Mouse (Mus musculus) spleen, adult 12 weeks (tissue): Measurements from ENCODE around the gene Wnt3a.

Experiments used
- DNase-seq: peaks from one replicate; pipeline ENCODE4 v3.0.0; 2022; ENCODE audit warnings: low spot score

Gene Wnt3a

DNA sequence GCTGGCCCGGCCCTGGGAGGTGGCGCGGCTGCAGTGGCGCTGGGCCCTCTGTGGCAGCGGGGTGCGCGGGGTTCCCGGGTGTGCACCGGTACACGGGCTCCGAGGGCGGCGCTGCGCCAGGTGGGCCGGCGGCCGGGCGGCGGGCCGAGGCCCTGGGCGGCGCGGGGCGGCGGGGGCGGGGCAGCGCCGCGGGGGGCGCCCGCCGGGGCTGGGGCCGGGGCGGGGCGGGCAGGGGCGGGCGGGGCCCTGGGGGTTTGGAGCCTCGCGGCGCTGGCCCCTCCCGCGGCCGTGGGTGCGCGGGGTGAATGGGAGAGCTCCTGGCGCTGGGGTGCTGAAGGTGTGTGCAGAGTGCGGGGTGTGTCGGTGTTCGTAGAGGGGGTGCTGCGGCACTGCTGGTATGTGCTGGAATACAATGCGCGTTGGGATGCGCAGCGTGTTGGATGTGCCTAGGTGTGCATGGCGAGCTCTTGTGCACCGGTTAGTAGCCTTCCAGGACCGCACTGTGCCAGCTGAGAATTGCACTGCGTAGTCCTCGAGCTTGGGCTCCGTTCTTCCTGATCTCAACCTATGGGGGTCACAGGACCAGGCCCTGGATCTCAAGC, at the start of gene Wnt3a:
Gene Wnt3a, minus strand, starts transcription at position 51 of the 602 bp plus-strand sequence.
- DNase-seq: no peak

- DNase-seq: no peak
Measured at GRCm38 (mm10) chr11:59338736-59339120, 48.2 kb upstream of the Wnt3a start.

- DNase-seq: no peak
Measured at GRCm38 (mm10) chr11:59337955-59338735, 47.6 kb upstream of the Wnt3a start.

DNA sequence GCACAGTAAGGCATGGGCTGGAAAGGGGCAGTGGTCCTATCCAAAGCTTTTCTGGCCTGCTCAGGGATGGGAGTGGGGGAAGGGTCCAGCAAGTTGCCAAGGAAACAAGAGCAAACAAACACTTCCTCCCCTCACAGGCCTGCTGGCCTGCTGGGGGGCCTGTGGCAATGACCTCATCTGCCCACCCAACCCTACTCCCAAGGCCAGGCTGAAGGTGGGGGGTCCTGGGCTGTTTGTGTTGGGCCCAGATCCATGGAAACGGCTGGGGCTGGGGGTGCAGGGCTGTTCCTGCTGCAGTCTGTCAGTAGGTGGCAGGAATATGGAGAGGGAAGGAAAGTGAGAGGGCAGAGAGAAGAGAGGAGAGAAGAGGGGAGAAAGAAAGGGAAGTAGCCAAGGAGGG, 45.8 kb upstream of the Wnt3a start:
- no peak for DNase-seq

DNA sequence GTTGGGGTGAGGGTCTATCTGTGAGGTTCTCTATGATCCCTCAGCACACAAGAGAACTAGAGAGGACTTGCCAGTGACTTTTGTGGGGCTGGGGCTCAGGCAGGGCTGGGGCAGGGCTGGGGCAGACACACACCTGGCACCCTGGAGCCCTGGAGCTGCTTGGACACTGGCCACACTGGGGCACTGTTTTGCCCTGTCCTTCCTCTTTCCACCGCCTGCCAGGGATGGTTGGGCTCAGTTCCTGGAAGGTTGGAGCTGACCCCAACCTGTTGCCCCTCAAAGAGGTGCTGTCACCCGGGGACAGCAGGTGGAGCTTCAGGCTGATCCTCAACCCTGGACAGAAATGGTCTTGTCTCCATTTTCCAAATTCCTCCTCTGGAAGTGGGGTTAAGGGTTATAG, 45.4 kb upstream of the Wnt3a start:
- DNase-seq: no peak

- no peak for DNase-seq
Measured at GRCm38 (mm10) chr11:59335150-59335549, 44.6 kb upstream of the Wnt3a start.

GRCm38 (mm10) chr11:59332938-59333337, 42.4 kb upstream of the Wnt3a start:
- DNase-seq: no peak

- DNase-seq: no peak
Measured at GRCm38 (mm10) chr11:59331167-59331869, 40.8 kb upstream of the Wnt3a start.

GRCm38 (mm10) chr11:59330560-59330959, 40.0 kb upstream of the Wnt3a start:
- peak; percentile 44 for DNase-seq

DNA sequence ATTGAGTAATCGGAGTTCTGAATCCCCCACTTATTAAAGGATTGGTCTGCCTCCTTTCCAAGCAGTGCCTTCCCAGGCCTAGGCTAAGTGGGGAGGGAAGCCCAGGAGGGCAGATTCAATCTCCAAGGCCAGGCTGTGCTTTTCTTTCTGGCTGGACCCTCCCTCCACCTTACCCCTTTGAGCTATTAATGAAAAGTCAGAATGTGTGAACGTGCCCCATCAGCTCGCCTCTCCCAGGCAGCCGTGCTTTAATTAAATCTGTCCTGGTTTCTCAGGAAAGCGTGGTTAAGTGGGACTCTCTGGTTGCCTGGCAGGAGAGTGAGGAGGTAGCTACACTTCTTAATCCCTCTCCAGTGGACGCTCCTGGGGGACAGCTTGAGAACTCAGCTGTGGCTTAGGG, 39.1 kb upstream of the Wnt3a start:
- no peak for DNase-seq

DNA sequence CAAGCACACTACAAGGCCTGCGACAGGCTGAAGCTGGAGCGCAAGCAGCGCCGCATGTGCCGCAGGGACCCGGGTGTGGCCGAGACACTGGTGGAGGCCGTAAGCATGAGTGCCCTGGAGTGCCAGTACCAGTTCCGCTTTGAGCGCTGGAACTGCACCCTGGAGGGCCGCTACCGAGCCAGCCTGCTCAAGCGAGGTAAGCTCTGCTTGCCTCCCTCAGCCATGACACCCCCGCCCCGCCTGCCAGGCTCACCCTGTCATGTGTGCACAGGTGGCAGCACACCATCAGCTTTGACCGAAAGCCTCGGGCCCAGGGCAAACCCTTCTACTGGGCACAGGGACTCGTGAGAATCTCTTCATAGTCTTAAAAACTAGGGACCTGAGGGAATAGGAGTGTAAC, 37.1 kb upstream of the Wnt3a start:
- DNase-seq: no peak

- DNase-seq: no peak
Measured at GRCm38 (mm10) chr11:59324777-59325176, 34.2 kb upstream of the Wnt3a start.

- no peak for DNase-seq
Measured at GRCm38 (mm10) chr11:59322988-59323387, 32.4 kb upstream of the Wnt3a start.

DNA sequence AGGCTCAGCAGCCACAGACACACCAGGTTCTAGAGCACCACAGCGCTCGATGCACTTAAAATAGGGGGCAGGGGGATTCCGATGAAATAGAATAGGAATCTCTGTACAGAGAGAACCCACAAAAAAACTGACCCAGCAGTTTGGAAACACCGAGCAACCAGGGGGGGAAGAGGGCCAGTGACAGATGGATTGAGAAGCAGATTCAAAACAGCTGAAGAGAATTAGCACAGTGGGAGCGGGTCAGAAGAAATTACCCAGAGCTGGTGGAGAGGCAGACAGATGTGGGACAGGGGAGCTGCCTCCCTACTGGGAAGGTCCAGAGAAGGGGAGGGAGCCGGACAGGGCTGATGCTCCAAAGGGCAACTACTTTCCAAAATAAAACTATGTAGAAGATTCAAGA, 26.0 kb upstream of the Wnt3a start:
- DNase-seq: no peak

DNA sequence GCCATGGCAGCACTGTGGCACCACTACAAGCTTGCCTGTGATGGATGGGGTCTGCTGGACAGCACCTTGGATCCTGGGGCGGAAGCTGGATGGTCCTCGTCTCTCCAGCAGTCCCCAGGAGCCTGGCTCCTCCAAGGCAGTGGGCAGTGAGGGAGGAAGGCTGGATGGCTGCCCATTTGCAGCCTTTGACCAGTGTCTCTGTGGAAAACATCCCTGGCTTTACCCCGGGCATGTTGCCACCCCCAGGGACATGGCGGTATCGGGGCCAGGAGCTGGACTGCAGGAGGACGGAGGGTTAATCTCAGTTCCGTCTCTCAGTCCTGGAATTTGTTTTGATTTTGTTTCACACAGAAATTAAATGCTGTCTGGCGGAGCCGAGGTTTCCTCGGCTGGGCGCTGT, 23.4 kb upstream of the Wnt3a start:
- DNase-seq: no peak

GRCm38 (mm10) chr11:59313029-59313811, 22.7 kb upstream of the Wnt3a start:
- no peak for DNase-seq

DNA sequence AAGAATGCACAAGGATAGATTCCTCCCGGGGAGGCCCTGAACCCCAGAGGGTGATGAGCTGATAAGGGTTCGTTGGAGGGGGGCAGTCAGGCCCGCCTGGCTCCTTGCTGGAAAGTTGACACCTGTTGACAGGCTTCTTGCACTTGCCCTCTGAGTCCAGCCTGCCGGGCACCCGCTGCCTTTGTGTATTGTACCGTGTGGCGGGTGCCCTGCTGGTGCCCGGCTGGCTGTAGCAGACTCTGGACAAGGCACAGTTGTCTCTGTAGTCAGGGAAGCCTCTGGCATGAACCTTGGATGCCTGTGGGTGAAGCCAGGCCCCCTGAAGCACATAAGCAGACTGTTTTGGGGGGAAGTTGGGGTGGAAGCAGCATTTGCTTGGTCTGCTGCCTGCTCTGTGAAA, 21.9 kb upstream of the Wnt3a start:
- DNase-seq: no peak

DNA sequence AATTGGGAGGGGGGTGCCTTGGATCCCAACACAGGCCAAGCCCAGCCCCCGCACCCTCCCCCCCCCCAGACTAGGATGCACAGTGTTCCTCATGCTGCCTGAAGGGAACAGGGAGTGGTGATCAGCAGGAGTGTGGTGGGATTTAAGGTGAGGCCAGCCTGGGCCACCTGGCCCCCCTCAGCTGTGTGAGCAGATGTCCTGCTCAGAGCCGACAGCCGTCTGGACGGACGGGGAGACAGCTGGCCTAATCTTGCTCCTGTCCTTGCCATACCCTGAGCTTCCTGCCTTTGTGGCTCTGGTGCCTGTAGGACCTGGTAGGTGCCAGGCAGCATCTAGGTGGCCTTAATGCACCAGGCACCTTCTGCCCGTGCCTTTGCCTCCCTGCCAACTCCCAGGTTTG, 21.5 kb upstream of the Wnt3a start:
- no peak for DNase-seq

GRCm38 (mm10) chr11:59309976-59310375, 19.4 kb upstream of the Wnt3a start:
- no peak for DNase-seq

DNA sequence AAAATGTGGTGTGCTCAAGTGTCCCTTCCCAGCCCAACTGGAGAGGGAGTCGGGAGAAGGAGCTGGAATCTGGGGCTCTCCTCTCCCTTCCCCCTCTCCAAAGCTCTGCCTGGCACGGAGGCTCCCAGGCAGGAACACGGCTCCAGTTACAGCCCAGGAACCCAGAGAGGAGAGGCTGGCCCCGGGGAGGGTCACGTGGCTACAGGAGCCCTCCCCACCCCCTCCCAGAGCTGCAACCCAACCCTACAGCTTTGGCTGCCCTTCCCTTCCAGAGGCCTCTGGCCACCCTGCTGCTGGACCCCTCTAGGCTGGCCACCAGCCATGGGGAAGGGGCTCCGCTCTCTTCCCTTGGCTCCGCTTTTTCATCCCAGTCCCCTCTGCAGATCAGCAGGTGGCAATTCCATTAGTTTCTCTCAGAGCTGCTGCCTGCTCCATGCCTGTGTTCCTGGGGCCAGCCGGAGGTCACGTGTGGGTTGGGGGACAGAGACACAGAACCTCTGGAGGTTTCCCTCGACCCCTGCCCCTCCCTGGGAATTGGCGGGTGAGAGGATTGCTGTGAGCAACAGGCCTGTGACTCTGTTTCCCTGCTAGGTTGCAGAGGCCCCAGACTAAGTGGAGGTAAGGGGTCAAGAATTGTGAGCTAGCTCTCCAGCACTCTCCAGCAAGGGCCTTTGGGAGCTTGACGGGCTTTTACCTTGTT, 18.7 kb upstream of the Wnt3a start:
- no peak for DNase-seq

GRCm38 (mm10) chr11:59308625-59309024, 18.1 kb upstream of the Wnt3a start:
- no peak for DNase-seq

- no peak for DNase-seq
Measured at GRCm38 (mm10) chr11:59308164-59308542, 17.6 kb upstream of the Wnt3a start.
